Mouse (Mus musculus) mouse embryonic stem cell (cell line): ENCODE data around the gene Gstm6.
"Not testable (repeated sequence)": the region's sequence is repeated elsewhere in the genome, so short reads cannot be mapped to it uniquely, and the experiment has no call there.

Source experiments
- in situ Hi-C, 2 experiments: fragments of 300-500 bp; cut with MboI; formaldehyde crosslinking; loops; 1 replicate in 1 of 2; 3 replicates in 1 of 2; pipeline ENCODE4 v1.14.3; 2019 to 2020; ENCODE audit warnings: low sequenced_read_pairs in 2 of 2, low pct_unique_long_range_greater_than_20kb in 1 of 2, mixed read lengths in 1 of 2; ENCODE audit not compliant: unreplicated experiment in 1 of 2

The Gstm6 gene

DNA sequence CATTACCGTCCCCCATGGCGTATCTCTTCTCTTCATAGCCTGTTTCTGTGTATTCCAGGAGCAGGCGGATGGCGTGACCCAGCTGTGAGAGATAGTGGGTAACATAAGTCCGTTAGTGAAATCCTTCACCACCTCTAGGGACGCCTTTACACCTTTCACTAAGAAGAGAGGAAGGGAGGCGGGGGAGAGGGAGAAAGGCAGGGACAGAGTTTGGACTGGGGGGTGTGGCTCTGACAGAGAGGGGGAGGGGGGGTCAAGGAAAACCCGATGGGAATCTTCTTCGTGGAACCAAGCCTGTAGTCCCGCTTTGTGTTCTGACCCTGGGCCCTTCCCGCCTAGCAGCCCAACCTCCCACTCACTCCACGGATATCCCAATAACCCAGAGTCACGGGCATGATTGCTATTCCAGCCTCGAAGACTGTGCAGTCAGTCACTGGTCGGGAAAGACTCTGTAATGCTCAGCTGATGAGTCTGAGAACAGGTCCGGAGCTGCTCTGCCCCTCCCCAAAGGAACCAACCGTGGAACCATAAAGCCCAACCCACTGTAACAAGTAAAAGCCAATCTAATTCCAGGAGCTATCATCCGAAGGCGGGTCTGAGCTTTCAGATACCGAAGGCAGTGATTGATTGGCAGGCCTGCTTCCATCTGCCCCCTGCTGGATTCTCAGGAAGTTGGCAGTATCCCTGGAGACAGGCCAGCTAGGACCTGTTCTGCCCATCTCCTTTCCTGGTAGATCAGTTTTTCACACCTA, at the start of gene Gstm6:
Gstm6 (minus strand) TSS at position 511 of the 752 bp plus-strand sequence.
- in situ Hi-C loops = no loop called here

- in situ Hi-C loops = no loop called here
These were observed 42.6 kb upstream of the Gstm6 start, which contains the start of gene Gstm2 for GRCm38 (mm10) chr3:107986041-107986562. Gene Gstm2 (minus strand): TSS chr3:107986453.

DNA sequence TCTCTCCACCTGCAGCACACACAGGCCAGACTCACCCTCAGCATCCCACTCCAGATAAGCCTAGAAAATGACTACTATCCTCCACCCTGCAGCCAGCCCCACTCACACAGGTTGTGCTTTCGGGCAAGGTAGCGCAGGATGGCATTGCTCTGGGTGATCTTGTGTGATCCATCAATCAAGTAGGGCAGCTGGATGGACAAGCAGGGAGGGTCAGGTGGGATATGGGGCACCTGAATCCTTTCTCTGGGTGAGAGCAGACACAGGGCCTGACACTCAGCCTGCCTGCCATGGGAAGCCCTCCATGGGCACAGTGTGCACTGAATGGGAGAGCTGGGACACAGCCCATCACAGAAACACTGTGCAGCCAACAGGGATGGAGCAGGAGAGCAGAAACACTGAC, 41.6 kb upstream of the Gstm6 start:
- in situ Hi-C loops = not testable (repeated sequence)

- in situ Hi-C loops = no loop called here
These were observed 40.9 kb upstream of the Gstm6 start for GRCm38 (mm10) chr3:107984471-107984870.

- in situ Hi-C loops = no loop called here
These were observed 40.2 kb upstream of the Gstm6 start for GRCm38 (mm10) chr3:107983771-107984170.

DNA sequence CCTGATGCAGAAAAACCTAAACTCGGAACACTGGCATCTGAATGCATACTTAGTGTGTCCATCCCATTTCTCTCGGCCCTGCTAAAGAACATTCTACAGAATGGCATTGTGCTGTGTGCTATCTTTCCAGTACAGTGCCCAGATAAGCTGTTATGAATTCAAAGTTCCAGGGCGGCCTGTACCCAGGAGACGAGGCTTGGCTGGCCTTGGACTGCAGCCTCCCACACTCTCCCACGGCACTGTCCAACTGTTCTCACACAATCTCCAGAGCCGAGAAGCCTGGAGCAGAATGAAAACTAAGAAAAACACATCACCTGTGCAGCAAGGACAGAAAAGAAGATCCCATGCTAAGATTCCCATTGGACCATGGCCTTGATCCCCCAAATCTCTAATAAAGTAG, 39.2 kb upstream of the Gstm6 start:
- in situ Hi-C loops = no loop called here

- in situ Hi-C loops = no loop called here
These were observed 37.7 kb upstream of the Gstm6 start for GRCm38 (mm10) chr3:107981261-107981660.

GRCm38 (mm10) chr3:107977691-107978090, 34.1 kb upstream of the Gstm6 start:
- in situ Hi-C loops = no loop called here

- in situ Hi-C loops = no loop called here
These were observed 30.7 kb upstream of the Gstm6 start for GRCm38 (mm10) chr3:107974237-107974636.

- in situ Hi-C loops = no loop called here
These were observed 28.5 kb upstream of the Gstm6 start for GRCm38 (mm10) chr3:107972070-107972469.

DNA sequence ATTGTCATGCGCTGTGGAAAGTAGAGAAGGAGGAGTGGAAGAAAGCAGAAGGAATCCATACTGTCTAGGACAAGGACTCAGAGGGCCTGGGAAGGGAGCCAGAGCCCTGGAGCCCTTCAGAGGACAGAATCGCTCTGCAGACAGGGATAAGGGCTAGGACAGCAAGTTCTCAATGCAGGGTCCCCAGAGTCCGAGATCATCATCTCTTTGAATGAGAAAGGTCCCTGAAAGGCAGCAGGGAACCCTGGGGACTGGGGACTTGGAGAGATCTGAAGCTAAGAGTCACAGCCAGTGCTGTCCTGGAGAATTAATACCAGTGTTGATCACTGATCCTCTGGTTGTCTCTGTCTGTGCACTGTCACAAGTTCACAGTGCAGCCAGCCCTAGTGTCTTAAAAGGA, 27.6 kb upstream of the Gstm6 start:
- in situ Hi-C loops = not testable (repeated sequence)

GRCm38 (mm10) chr3:107968724-107969395, 25.3 kb upstream of the Gstm6 start, which contains the start of gene Gstm3:
Gene Gstm3 (minus strand): TSS chr3:107969283.
- in situ Hi-C loops = loop anchor here in 1 of 2 experiments (5.0 kb wide), 1 partner anchor 43 kb away; no protein-coding TSS in a partner anchor

DNA sequence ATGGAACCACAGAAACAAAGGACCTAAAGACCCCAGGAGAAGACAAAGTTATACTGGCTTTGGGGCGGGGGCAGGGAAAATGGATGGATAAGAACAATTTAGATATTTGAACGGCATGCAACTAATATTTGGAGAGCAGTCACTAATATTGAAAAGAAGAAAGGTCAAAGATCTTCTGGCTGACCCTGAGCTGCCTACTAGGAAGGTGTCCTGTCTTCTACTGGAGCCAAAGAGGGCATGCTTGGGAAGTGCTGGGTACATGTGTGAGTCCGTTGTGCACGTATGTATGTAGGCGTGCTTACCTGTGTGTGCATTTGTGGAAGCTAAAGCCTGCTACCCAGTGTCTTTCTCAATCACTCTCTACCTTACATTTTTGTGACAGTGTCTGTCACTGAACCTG, 23.1 kb upstream of the Gstm6 start:
- in situ Hi-C loops = loop anchor here in 1 of 2 experiments (5.0 kb wide), 1 partner anchor 46 kb away; no protein-coding TSS in a partner anchor

GRCm38 (mm10) chr3:107965592-107965991, 22.0 kb upstream of the Gstm6 start:
- in situ Hi-C loops = loop anchor here in 1 of 2 experiments (5.0 kb wide), 1 partner anchor 47 kb away; no protein-coding TSS in a partner anchor

GRCm38 (mm10) chr3:107964656-107965308, 21.2 kb upstream of the Gstm6 start:
- in situ Hi-C loops = loop anchor here in 1 of 2 experiments (5.0 kb wide), 1 partner anchor 48 kb away; no protein-coding TSS in a partner anchor

DNA sequence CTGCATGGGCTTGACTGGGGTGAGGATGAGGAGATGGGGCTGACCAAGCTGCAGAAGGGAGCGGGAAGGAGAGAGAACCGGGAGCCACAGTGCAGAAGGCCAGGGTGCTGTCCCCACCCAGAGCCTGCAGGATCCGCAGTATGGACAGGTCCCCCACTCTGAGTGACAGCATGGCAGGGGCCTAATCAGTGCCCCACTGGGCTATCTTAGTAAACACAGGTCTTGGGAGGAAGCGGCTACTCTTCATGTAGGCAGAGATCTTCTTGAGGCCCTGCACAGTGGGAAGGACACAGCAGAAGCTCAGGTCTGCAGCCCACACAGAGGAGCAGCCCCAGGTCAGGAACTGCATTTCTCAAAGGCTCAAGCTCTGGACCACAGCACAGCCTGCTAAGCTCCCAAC, 20.5 kb upstream of the Gstm6 start:
- in situ Hi-C loops = no loop called here

DNA sequence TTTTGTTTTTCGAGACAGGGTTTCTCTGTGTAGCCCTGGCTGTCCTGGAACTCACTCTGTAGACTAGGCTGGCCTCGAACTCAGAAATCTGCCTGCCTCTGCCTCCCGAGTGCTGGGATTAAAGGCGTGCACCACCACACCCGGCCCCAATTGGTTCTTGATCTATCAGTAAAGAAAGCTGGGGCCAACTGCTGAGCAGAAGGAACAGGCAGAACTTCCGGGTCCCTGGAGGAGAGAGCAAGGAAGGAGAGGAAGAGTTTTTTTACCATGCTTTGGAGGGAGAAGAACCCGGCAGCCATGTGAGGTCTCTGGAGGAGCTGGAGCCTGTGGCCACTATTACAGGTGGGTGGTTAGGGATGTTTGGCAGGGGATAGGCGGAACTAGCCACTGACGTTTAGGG, 11.7 kb upstream of the Gstm6 start:
- in situ Hi-C loops = not testable (repeated sequence)

GRCm38 (mm10) chr3:107953906-107954305, 10.4 kb upstream of the Gstm6 start:
- in situ Hi-C loops = no loop called here

DNA sequence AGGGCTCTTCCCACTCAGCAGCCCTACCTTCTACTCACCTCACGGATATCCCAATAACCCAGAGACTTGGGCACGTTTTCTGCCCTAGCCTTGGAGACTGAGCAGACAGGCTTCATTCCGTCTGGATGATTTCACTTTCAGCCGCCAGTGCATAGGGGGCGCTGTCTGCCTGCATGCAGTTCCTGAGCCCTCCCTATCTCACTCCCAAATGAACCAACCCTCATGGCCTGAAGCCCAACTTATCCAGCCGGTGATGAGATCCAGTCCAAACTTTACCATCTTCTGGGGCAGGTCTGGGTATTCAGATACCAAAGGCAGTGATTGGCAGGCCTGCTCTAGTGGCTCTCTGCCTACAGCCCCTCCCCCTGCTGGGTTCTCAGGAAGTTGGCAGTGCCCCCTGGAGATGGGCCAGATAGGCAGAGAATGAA, 9.8 kb upstream of the Gstm6 start:
- in situ Hi-C loops = no loop called here
